Mouse (Mus musculus): ENCODE data around the gene Trmt112.
"Not testable (repeated sequence)": the region's sequence is repeated elsewhere in the genome, so short reads cannot be mapped to it uniquely, and the experiment has no call there.

Trmt112 gene

GRCm38 (mm10) chr19:6909507-6910289, at the start of gene Trmt112, which contains the start of gene Prdx5:
Trmt112 (plus strand) TSS chr19:6909698.
Prdx5 (minus strand) TSS chr19:6910106.
- DNase-seq (ENCODE audit: low spot score), result peak; percentile 93

- DNase-seq (ENCODE audit: low spot score), result no peak
Observed at GRCm38 (mm10) chr19:6859971-6860370, 49.5 kb upstream of the Trmt112 start.

GRCm38 (mm10) chr19:6860706-6861105, 48.8 kb upstream of the Trmt112 start:
- DNase-seq (ENCODE audit: low spot score), result no peak

GRCm38 (mm10) chr19:6861451-6861850, 48.0 kb upstream of the Trmt112 start:
- no peak for DNase-seq (ENCODE audit: low spot score)

GRCm38 (mm10) chr19:6869355-6869754, 40.1 kb upstream of the Trmt112 start:
- DNase-seq (ENCODE audit: low spot score), result no peak

GRCm38 (mm10) chr19:6871574-6872271, 37.8 kb upstream of the Trmt112 start:
- DNase-seq (ENCODE audit: low spot score), result peak; percentile 48

- DNase-seq (ENCODE audit: low spot score), result no peak
Observed at GRCm38 (mm10) chr19:6872701-6873100, 36.8 kb upstream of the Trmt112 start.

GRCm38 (mm10) chr19:6874257-6874656, 35.2 kb upstream of the Trmt112 start:
- no peak for DNase-seq (ENCODE audit: low spot score)

- no peak for DNase-seq (ENCODE audit: low spot score)
Observed at GRCm38 (mm10) chr19:6875834-6876233, 33.7 kb upstream of the Trmt112 start.

- no peak for DNase-seq (ENCODE audit: low spot score)
Observed at GRCm38 (mm10) chr19:6876799-6877198, 32.7 kb upstream of the Trmt112 start.

GRCm38 (mm10) chr19:6877965-6878364, 31.5 kb upstream of the Trmt112 start:
- no peak for DNase-seq (ENCODE audit: low spot score)

- DNase-seq (ENCODE audit: low spot score), result no peak
Observed at GRCm38 (mm10) chr19:6892512-6892911, 17.0 kb upstream of the Trmt112 start.

- no peak for DNase-seq (ENCODE audit: low spot score)
Observed at GRCm38 (mm10) chr19:6893731-6894451, 15.6 kb upstream of the Trmt112 start.

- not testable (repeated sequence) for DNase-seq (ENCODE audit: low spot score)
Observed at GRCm38 (mm10) chr19:6895608-6896305, 13.7 kb upstream of the Trmt112 start.

- no peak for DNase-seq (ENCODE audit: low spot score)
Observed at GRCm38 (mm10) chr19:6899641-6900040, 9.9 kb upstream of the Trmt112 start.

GRCm38 (mm10) chr19:6903031-6903430, 6.5 kb upstream of the Trmt112 start:
- no peak for DNase-seq (ENCODE audit: low spot score)

GRCm38 (mm10) chr19:6904846-6905245, 4.7 kb upstream of the Trmt112 start:
- DNase-seq (ENCODE audit: low spot score), result no peak

GRCm38 (mm10) chr19:6905498-6906159, 3.9 kb upstream of the Trmt112 start:
- DNase-seq (ENCODE audit: low spot score), result no peak

- no peak for DNase-seq (ENCODE audit: low spot score)
Observed at GRCm38 (mm10) chr19:6906199-6906598, 3.3 kb upstream of the Trmt112 start.

GRCm38 (mm10) chr19:6907094-6907493, 2.4 kb upstream of the Trmt112 start:
- no peak for DNase-seq (ENCODE audit: low spot score)

GRCm38 (mm10) chr19:6907811-6908540, 1.5 kb upstream of the Trmt112 start:
- DNase-seq (ENCODE audit: low spot score), result no peak

Data from retina, embryonic 14.5 days (tissue).